Mouse (Mus musculus) neural tube, embryonic 15.5 days (tissue): Measurements from ENCODE around the gene Atp23. TPM values are rescaled to one million over a fixed set of nuclear protein-coding genes. Genes with fewer than 3 reads are reported as not detected.

Experiments
- polyA plus RNA-seq: library from polyadenylated mRNA; unstranded; fragments of >200 nt; fragmentation: Nextera tagmentation; extraction: Ambion mirVana; gene quantifications from 2 replicates; pipeline ENCODE4 v1.2.1, GENCODE M21; 2015

Atp23 gene
- polyA plus RNA-seq, 1 experiment from 2014 or later, result 15.0 TPM

Other genes starting within 250 kb of the Atp23 start
- 15.7 and 25.4 TPM in 2 replicates for gene Ctdsp2, start 77.4 kb upstream of the Atp23 start, polyA plus RNA-seq
- gene Avil, start 99.4 kb upstream of the Atp23 start, polyA plus RNA-seq, result 19.2 and 22.4 TPM in 2 replicates
- 66.6 and 71.0 TPM in 2 replicates for gene Tsfm, start 129.5 kb upstream of the Atp23 start, polyA plus RNA-seq
- gene Mettl1, start 140.1 kb upstream of the Atp23 start, polyA plus RNA-seq, result 24.3 and 29.6 TPM in 2 replicates
- 0.27 and 0.51 TPM in 2 replicates for gene Eef1akmt3, start 140.2 kb upstream of the Atp23 start, polyA plus RNA-seq
- 0.11 and 0.14 TPM in 2 replicates for gene Cyp27b1, start 146.9 kb upstream of the Atp23 start, polyA plus RNA-seq
- 5.9 and 7.4 TPM in 2 replicates for gene March9, start 158.8 kb upstream of the Atp23 start, polyA plus RNA-seq
- 551 and 796 TPM in 2 replicates for gene Cdk4, start 162.2 kb upstream of the Atp23 start, polyA plus RNA-seq
- gene Tspan31, start 168.9 kb upstream of the Atp23 start, polyA plus RNA-seq, result 108 and 123 TPM in 2 replicates
- 4.6 and 5.3 TPM in 2 replicates for gene Agap2, start 173.9 kb upstream of the Atp23 start, polyA plus RNA-seq
- 127 and 130 TPM in 2 replicates for gene Os9, start 219.8 kb upstream of the Atp23 start, polyA plus RNA-seq